Mouse (Mus musculus) heart, embryonic 14.5 days (tissue): ENCODE data around the gene Pnrc2. TPM values are rescaled to one million over a fixed set of nuclear protein-coding genes. Genes with fewer than 3 reads are reported as not detected.

Experiments used
- ATAC-seq: fragments of 200-750 bp; cut with Nextera tagmentation; 2 replicates; pipeline ENCODE4 v1.8.0; 2017; ENCODE audit warnings: low read depth, moderate TSS enrichment; ENCODE audit not compliant: insufficient number of reproducible peaks, insufficient read depth, low FRiP score
- H3K27ac ChIP-seq, 2 experiments: fragments of 200-500 bp in 1 of 2; fragments of 300-500 bp in 1 of 2; sonication (generic) in 1 of 2; replicated peaks in 1 of 2; 2 replicates each; pipeline ENCODE4 v1.5.1; 2012 to 2014; ENCODE audit warnings: low read depth in 2 of 2, low read length in 2 of 2, control low read depth in 1 of 2, mild to moderate bottlenecking in 1 of 2, mixed read lengths in 1 of 2; ENCODE audit not compliant: control insufficient read depth in 1 of 2, insufficient read depth in 1 of 2
- H3K27me3 ChIP-seq: fragments of 300-500 bp; sonication (generic); 2 replicates; pipeline ENCODE4 v1.6.1; 2014; ENCODE audit warnings: mild to moderate bottlenecking, low read length, control low read depth; ENCODE audit not compliant: control insufficient read depth, insufficient read depth
- H3K36me3 ChIP-seq: fragments of 300-500 bp; sonication (generic); 2 replicates; pipeline ENCODE4 v1.6.1; 2014; ENCODE audit warnings: mild to moderate bottlenecking, control low read depth, low read length, mixed read lengths; ENCODE audit not compliant: control insufficient read depth, insufficient read depth
- H3K4me1 ChIP-seq, 2 experiments: fragments of 200-500 bp in 1 of 2; fragments of 300-500 bp in 1 of 2; sonication (generic) in 1 of 2; 2 replicates each; pipeline ENCODE4 v1.6.1; 2012 to 2014; ENCODE audit warnings: low read length in 2 of 2, control low read depth in 1 of 2, mixed read lengths in 1 of 2; ENCODE audit not compliant: control insufficient read depth in 2 of 2, insufficient read depth in 2 of 2
- H3K4me2 ChIP-seq: fragments of 300-500 bp; sonication (generic); 2 replicates; pipeline ENCODE4 v1.6.1; 2014; ENCODE audit warnings: mild to moderate bottlenecking, low read length
- H3K4me3 ChIP-seq, 2 experiments: fragments of 200-500 bp in 1 of 2; fragments of 300-500 bp in 1 of 2; sonication (generic) in 1 of 2; 2 replicates each; pipeline ENCODE4 v1.5.1; 2012 to 2014; ENCODE audit warnings: low read length in 2 of 2, mild to moderate bottlenecking in 2 of 2, control low read depth in 1 of 2, low read depth in 1 of 2, moderate library complexity in 1 of 2; ENCODE audit not compliant: control insufficient read depth in 1 of 2, insufficient read depth in 1 of 2
- H3K9ac ChIP-seq: fragments of 300-500 bp; sonication (generic); 2 replicates; pipeline ENCODE4 v1.6.1; 2014; ENCODE audit warnings: mild to moderate bottlenecking, low read length
- H3K9me3 ChIP-seq: fragments of 300-500 bp; sonication (generic); 2 replicates; pipeline ENCODE4 v1.6.1; 2016; ENCODE audit warnings: low read length, control low read depth; ENCODE audit not compliant: control insufficient read depth
- WGBS: fragments of 180-500 bp; shearing (Covaris S2); extraction: QIAGEN DNeasy Blood & Tissue Kit; methylation state at CpG from one replicate; pipeline ENCODE4 v1.1.7; 2014; 5-methylcytosine and 5-hydroxymethylcytosine counted together
- polyA plus RNA-seq: library from polyadenylated mRNA; unstranded; fragments of >200 nt; fragmentation: Nextera tagmentation; extraction: Ambion mirVana; gene quantifications from 2 replicates; pipeline ENCODE4 v1.2.1, GENCODE M21; 2014

The Pnrc2 gene
- polyA plus RNA-seq, 1 experiment from 2014 or later = 137 TPM

DNA sequence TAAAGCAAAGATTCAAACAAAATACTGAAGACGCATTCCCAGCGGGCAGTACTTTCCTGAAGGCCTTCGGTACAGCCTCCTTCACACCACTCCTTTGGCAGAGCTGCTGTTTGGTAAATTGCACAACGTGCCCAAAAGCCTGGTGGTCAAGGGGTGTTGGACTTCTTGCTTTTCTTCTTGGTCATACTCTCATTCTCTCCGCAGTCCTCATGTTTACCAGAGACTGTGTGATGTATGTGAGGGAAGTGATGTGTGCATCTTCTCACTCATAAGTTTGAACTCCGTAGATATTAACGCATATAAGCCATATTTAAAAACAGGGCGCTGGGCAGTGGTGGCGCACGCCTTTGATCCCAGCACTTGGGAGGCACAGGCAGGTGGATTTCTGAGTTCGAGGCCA, 19.0 kb downstream of the Pnrc2 start:
- ATAC-seq = no peak
- H3K4me1 ChIP-seq = peaks cover 4 to 30% of the 10 kb centered on the region in 2 experiments
- WGBS = 77% methylated on average over 11 of the region's 11 CpGs
- peak overlapping the region in 1 of 2 experiments; percentile 99; a peak in 2 of 4 replicates for H3K27ac ChIP-seq
- H3K27me3 ChIP-seq = no peaks in the 10 kb centered on the region
- no peaks in the 10 kb centered on the region for H3K9me3 ChIP-seq
- H3K9ac ChIP-seq = peak overlapping the region; percentile 96
- no peak overlapping the region for H3K4me3 ChIP-seq
- peak overlapping the region; percentile 85 for H3K4me2 ChIP-seq
- H3K36me3 ChIP-seq = 0 out of 2 replicates have a peak, but pooled peaks cover 6% of the 10 kb centered on the region

DNA sequence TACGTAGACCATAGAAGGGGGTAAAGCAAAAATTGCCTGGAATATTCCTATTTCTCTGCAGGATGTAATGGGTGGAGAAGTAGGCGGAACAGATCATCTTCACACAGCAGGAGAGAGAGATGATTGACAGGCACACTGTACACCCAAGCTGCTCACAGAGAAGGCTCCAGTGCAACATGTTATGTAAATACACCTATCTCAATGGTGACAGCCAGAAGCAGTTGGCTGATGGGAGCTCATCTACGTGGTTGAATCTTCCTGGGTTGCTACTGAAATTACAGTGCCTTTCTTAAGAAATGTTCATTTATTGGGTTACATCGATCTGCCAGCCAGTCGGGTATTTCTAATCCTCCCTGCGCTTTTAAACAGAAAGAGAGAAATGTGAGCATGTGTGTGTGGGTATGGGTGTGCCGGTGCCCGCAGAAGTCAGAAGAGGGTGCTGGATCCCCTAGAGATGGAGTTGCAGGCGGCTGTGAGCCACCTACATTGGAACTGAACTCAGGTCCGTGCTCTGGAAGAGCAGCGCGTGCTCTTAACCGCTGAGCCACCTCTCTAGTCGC, 19.6 kb downstream of the Pnrc2 start:
- Histone ChIP-seq H3K4me3 (no peak overlapping the region), H3K4me2 (no peak overlapping the region), H3K9me3 (no peaks in the 10 kb centered on the region), H3K27ac (no peak overlapping the region), H3K9ac (peak overlapping the region; percentile 96; the same call in 1 of the 2 replicates), H3K4me1 (peaks cover 3 to 24% of the 10 kb centered on the region in 2 experiments; a peak in 3 of 4 replicates), H3K27me3 (no peaks in the 10 kb centered on the region), H3K36me3 (0 out of 2 replicates have a peak, but pooled peaks cover 5% of the 10 kb centered on the region)
- ATAC-seq = no peak
- 90% methylated on average over 14 of the region's 14 CpGs for WGBS

DNA sequence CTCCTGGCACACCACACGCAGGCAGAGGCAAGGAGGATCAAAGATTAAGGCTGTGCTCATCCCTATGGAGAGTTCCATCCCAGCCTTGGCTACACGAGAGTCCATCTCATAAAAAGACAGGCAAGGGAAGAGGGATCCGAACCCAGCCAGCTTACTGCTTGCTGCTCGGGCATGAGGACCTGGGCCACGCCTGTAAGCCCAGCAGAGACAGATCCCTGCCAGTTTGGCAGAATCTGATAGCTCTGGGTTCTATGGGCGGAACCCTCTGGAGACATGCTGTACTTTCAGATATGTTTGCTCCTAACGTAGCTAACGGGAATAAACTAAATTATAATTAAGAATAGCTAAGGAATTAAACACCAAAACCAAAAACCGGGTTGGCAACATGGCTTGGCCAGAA, 21.7 kb downstream of the Pnrc2 start:
- Histone ChIP-seq H3K4me3 (no peak overlapping the region), H3K4me1 (peaks cover 7 to 19% of the 10 kb centered on the region in 2 experiments), H3K27me3 (no peaks in the 10 kb centered on the region), H3K4me2 (no peak overlapping the region), H3K9me3 (no peaks in the 10 kb centered on the region), H3K27ac (0 out of 4 replicates have a peak overlapping the region, but pooled peaks of 1 of the 2 experiments have one; percentile 14), H3K36me3 (no peaks in the 10 kb centered on the region), H3K9ac (no peak overlapping the region)
- no peak for ATAC-seq
- 80% methylated on average over 9 of the region's 9 CpGs for WGBS

DNA sequence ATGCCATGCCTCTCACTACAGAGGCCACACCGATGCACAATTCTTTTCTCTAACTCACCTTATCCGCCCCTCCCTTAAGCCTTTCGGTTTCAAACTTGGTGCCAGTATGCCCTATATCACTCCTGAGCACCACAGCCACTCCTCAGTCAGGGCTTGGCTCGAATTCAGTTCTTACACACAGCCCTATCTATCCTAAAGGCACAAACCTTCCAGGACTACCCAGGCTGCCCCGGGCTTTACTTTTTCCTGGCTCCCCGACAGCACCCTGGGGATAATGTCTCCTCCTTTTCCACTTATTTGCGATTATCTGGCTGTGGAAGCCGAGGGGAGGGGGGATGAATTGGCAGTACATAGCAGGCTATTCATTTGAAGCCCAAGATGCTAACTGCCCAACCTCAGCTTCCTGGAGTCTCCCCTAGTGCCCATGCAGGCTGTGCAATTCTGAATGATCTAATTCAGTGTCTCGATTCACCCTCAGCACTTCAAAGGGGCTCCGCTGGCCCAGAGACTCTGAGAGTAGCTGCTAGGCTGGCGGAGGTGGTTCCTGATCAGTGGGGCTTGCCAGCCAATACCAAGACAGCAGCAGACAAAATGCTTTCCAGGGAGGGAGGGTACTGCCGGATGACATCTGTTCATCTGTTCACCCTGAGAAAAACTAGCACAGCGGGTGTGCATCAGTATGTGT, 23.1 kb downstream of the Pnrc2 start:
- Histone ChIP-seq H3K27me3 (no peaks in the 10 kb centered on the region), H3K4me2 (no peak overlapping the region), H3K9me3 (no peaks in the 10 kb centered on the region), H3K4me1 (peaks cover 7 to 19% of the 10 kb centered on the region in 2 experiments), H3K9ac (peak overlapping the region; percentile 34; the same call in 1 of the 2 replicates), H3K27ac (peak overlapping the region; percentile 3 to 10; a peak in 1 of 4 replicates), H3K4me3 (no peak overlapping the region), H3K36me3 (no peaks in the 10 kb centered on the region)
- WGBS = 40% methylated on average over 13 of the region's 13 CpGs
- ATAC-seq = peak; percentile 27; the same call in 1 of the 2 replicates

DNA sequence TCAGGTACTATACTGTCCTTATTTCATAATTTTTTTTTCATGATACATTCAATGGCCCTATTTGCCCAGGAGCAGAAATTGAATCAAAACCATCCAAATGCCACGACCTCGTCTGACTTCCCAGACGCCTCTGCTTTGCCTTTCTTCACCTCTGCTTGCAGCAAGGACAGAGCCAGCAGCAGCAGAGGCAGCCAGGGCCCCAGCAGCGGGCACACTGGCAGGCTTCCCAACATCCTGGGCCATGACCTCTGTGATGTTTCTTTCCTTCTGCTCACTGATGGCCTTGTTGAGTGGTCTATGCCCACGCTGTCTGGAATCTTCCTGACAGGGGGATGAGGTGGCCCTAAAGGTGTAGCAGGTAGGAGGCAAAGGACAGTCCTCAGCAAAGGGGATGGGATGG, 26.1 kb downstream of the Pnrc2 start:
- Histone ChIP-seq H3K9ac (peak overlapping the region; percentile 36; the same call in 1 of the 2 replicates), H3K27me3 (no peaks in the 10 kb centered on the region), H3K27ac (0 out of 4 replicates have a peak overlapping the region, but pooled peaks of 1 of the 2 experiments have one; percentile 14), H3K9me3 (0 out of 2 replicates have a peak, but pooled peaks cover 3% of the 10 kb centered on the region), H3K4me1 (peaks cover 4 to 16% of the 10 kb centered on the region in 2 experiments), H3K4me3 (no peak overlapping the region), H3K36me3 (no peaks in the 10 kb centered on the region), H3K4me2 (no peak overlapping the region)
- 17% methylated on average over 5 of the region's 5 CpGs for WGBS
- no peak for ATAC-seq

DNA sequence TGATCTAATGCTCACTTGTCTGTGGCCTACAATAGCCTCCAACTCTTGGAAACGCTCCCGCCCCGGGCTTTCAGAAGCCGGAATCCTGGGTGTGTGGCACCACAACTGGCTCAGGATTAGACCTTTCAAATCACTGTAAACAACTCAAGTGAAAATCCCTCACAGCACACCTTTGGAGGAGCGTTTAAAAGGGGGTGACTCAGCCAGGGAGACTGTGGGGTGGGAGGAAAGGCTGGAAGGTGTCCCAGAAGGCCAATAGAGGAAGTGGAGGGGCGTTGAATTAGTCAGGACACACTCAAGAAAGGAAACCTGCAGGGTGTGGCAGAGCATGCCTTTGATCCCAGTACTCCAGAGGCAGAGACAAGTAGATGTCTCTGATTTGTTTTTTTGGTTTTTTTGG, 29.2 kb downstream of the Pnrc2 start:
- Histone ChIP-seq H3K4me2 (no peak overlapping the region), H3K9me3 (0 out of 2 replicates have a peak, but pooled peaks cover 3% of the 10 kb centered on the region), H3K27me3 (no peaks in the 10 kb centered on the region), H3K4me3 (no peak overlapping the region), H3K27ac (no peak overlapping the region), H3K9ac (no peak overlapping the region), H3K36me3 (no peaks in the 10 kb centered on the region), H3K4me1 (peaks cover 13 to 27% of the 10 kb centered on the region in 2 experiments)
- 83% methylated on average over 6 of the region's 6 CpGs for WGBS
- ATAC-seq = no peak

DNA sequence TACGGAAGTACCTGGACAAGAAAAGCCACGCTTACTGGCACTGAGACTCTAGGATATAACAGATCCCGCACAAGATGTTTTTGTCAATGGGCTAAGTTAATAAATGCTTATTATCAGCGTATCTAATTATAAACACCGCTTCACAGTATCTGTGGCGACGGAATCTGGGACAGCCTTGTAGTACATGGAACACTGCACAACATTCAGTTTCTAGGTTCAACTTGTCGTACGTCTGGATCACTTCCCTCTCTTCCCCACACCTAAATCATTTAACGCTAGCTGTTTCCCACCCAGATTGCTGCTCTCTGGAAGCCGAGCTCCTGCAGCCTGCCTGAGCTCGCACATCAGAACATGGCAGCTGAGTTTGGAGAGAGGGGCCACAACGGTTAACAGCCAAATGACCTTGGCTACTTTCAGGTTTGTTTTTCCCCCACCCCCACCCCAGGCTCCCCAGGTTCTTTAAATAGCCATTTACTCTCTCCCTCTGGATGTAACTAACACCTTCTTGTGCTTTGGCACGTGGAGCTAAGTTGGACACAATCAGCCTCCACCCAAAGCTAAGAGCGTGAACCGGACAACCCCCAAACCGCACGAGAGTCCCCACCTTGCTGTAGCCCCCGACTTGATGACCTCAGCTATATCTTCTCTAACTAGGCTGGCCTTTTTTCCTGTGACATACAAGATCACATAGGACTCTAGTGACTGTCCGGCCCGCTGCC, 34.2 kb downstream of the Pnrc2 start:
- ATAC-seq = peak; percentile 62
- WGBS = 45% methylated on average over 21 of the region's 21 CpGs
- H3K36me3 ChIP-seq = no peaks in the 10 kb centered on the region
- peak overlapping the region; percentile 52 for H3K9ac ChIP-seq
- H3K4me1 ChIP-seq = peaks cover 17 to 25% of the 10 kb centered on the region in 2 experiments
- no peaks in the 10 kb centered on the region for H3K9me3 ChIP-seq
- H3K4me2 ChIP-seq = peak overlapping the region; percentile 45
- no peak overlapping the region for H3K4me3 ChIP-seq
- no peaks in the 10 kb centered on the region for H3K27me3 ChIP-seq
- H3K27ac ChIP-seq = peak overlapping the region; percentile 90 to 91
